Mouse (Mus musculus): ENCODE measurements at regions not wholly inside any gene's neighbourhood (a gene's known extent, or its start where the extent isn't known, plus 50 kb on each side); places are given as distances from the start of the nearest gene placed in this dataset.
A peak's percentile ranks its signal among the peaks of the same experiment; 100 is the strongest.
"Not testable (repeated sequence)": the region's sequence is repeated elsewhere in the genome, so short reads cannot be mapped to it uniquely, and the experiment has no call there.

DNA sequence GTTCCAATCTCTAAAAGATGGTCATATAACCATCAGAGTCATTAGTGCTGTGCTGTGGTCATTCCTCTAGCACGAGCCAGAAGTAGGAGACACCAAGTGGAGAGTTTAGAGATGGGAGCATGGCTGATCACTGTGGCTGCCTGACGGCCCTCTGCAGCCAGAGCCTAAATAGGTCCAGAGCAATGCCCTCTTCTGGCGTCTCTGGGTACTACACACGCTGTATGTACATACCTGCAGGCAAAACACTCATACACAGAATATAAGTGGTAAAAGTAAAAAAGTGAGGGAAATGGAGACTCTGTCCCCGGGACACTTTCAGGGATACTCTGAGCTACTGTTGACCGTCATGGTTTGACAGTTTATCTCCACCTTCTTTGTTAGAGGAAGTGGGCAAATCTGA, 91.4 kb downstream of the Gm21738 start:
- intact Hi-C loops (cut with DNase I): loop anchor here (1.0 kb wide), 1 partner anchor 15 kb away; no protein-coding TSS in a partner anchor
- no peak for DNase-seq (ENCODE audit: low spot score in 2 of 2)

DNA sequence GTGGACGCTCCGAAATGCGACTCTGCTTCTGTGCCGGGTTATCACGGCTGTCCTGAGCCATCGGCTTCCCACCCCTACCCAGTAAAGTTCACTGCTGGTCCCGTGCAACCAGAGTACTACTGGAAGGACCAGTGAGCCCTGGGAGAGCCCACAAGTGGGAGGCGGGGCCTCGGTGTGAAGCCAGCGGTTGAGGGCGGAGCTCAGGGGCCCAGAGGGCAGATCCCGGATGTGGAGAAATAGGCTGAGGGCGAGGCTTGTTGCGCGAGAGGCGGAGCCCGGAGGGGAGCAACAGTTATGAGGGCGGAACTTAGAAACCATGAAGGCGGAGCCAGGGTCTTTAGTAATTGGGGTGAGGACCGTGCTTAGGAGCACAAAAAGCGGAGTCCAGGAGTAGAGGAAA, 107.1 kb downstream of the Gm21738 start:
- DNase-seq (ENCODE audit: low spot score in 2 of 2): no peak
- intact Hi-C loops (cut with DNase I): no loop called here

DNA sequence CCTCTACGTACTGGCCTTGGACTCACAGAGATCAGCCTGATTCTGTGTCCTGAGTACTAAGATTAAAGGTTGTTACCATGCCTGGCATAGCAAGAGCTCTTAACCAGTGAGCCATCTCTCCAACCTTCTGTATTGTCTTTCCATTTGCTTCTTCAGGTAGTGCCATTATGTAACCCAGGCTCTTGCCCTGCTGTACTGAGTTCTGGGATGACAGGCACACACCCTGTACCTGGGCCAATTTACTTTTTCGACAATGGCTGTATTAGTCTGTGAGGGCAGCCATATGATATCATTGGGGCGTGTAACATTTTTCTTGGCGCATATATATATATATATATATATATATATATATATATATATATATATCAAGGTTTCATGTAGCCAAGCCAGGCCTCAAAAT, 115.9 kb downstream of the Gm21738 start:
- intact Hi-C loops (cut with DNase I); DNase-seq (ENCODE audit: low spot score in 2 of 2): not testable (repeated sequence)

DNA sequence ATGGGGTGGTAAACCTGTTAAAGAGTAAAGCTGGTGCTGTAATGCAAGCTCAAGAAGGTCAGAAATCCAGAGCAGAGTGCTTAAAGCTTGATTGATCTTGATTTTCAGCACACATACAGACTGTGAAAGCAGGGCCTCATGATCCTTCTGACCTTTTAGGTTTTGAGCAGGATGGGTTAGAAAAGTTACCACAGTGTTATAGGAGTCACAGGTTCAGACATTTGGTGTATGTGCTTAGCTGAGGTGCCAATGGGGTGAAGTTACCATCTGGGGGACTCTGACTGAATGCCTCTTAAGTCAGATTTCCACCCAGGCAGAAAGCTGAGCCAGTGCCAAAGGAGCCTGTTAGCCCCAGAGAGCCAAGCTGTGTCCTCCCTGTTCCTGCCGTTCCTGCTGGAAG, 139.6 kb downstream of the Gm21738 start:
- intact Hi-C loops (cut with DNase I): no loop called here
- DNase-seq (ENCODE audit: low spot score in 2 of 2): no peak

DNA sequence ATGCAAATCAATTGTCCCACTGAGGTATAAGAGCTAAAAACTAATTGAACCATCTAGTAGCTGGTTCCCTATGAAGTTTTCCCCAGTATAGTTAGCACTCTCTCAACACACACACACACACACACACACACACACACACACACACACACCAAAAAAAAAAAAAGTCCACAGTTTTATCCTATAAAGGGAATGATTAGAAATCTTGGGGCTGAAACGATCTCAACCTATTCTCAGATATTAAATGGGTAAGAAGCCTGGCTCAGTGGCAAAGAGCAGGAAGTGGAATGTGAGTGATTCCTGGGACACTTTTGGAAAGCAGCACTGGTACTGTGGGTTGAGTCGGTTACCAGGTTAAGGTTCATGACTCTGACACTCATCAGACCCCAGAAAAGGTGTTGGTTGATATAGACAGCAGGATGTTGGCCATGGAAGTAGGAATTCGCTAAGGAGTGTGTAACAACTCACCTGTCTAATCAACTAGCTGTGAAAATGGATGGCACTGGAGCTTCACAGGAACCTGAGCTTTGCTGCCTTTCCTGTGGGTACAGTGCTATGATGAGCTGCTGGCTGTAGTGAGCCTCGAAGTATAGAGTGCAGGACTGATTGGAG, 140.8 kb downstream of the Gm21738 start:
- intact Hi-C loops (cut with DNase I): no loop called here
- DNase-seq (ENCODE audit: low spot score in 2 of 2): peak; percentile 17 to 39
